Mouse (Mus musculus) heart, adult 2 months (tissue): ENCODE data around the gene Hhipl1.

ENCODE experiments used
- CTCF ChIP-seq: fragments of 200-600 bp; IDR thresholded peaks from 2 replicates; pipeline ENCODE4 v1.8.1; 2022; ENCODE audit warnings: antibody characterized with exemption, mild to moderate bottlenecking, moderate library complexity
- POLR2A ChIP-seq: fragments of 200-500 bp; IDR thresholded peaks from 2 replicates; pipeline ENCODE4 v1.6.1; 2011; ENCODE audit warnings: mild to moderate bottlenecking, low read depth, low read length, control low read depth; ENCODE audit not compliant: insufficient read depth

- TF ChIP-seq POLR2A: no peak
- TF ChIP-seq CTCF: no peak
These were observed 42.1 kb downstream of the Hhipl1 start for GRCm38 (mm10) chr12:108348151-108348550.
